Mouse (Mus musculus) lung, adult 2 months (tissue): ENCODE measurements around the gene Cfap70.

Experiments
- CTCF ChIP-seq: fragments of 200-500 bp; IDR thresholded peaks from 2 replicates; pipeline ENCODE4 v1.5.1; 2011; ENCODE audit warnings: mild to moderate bottlenecking, low read length, control low read depth; ENCODE audit not compliant: insufficient read depth
- POLR2A ChIP-seq: fragments of 200-500 bp; IDR thresholded peaks from 2 replicates; pipeline ENCODE4 v1.6.1; 2011; ENCODE audit warnings: low read depth, mild to moderate bottlenecking, control low read depth, low read length, borderline replicate concordance; ENCODE audit errors: extremely low read depth

- TF ChIP-seq POLR2A (no peak), CTCF (no peak)
Observed at GRCm38 (mm10) chr14:20496603-20497002, 44.6 kb upstream of the Cfap70 start, which contains the start of gene Mss51.
